Mouse (Mus musculus) erythroid progenitor cell, adult 5-6 weeks (primary cell): Measurements from ENCODE around the gene Arhgap45. TPM values are rescaled to one million over a fixed set of nuclear protein-coding genes. Genes with fewer than 3 reads are reported as not detected.
A peak's percentile ranks its signal among the peaks of the same experiment; 100 is the strongest.

ENCODE experiments used
- ATAC-seq: replicated peaks from 2 replicates; pipeline ENCODE4 v1.8.0; 2016; ENCODE audit warnings: moderate number of reproducible peaks, mild to moderate bottlenecking, moderate TSS enrichment, inconsistent platforms; ENCODE audit not compliant: poor library complexity, low FRiP score, severe bottlenecking
- total RNA-seq, 2 experiments: library from RNA; stranded (forward) in 1 of 2; stranded (reverse) in 1 of 2; fragments of 150-400 nt in 1 of 2; fragments of 186-747, 209-891 nt in 1 of 2; gene quantifications; 2 replicates each; pipeline versions ENCODE4 v1.2.3 to v1.2.4; 2015 to 2017; ENCODE audit warnings: low replicate concordance in 2 of 2

The Arhgap45 gene
- total RNA-seq, 2 experiments from 2014 or later = 16.0 to 23.9 TPM

- peak; percentile 52 for ATAC-seq
These were observed 30.1 kb upstream of the Arhgap45 start for GRCm38 (mm10) chr10:79986232-79986878.

- peak; percentile 31 for ATAC-seq
These were observed 29.5 kb upstream of the Arhgap45 start for GRCm38 (mm10) chr10:79986963-79987362.

- no peak for ATAC-seq
These were observed 28.5 kb upstream of the Arhgap45 start for GRCm38 (mm10) chr10:79987771-79988505.

GRCm38 (mm10) chr10:79988506-79989271 is 27.8 kb upstream of the Arhgap45 start, which contains the start of gene Cnn2:
Gene Cnn2, plus strand, starts transcription at chr10:79988584.
- ATAC-seq = no peak

GRCm38 (mm10) chr10:79989272-79989786 is 27.1 kb upstream of the Arhgap45 start:
- no peak for ATAC-seq

- no peak for ATAC-seq
These were observed 26.6 kb upstream of the Arhgap45 start for GRCm38 (mm10) chr10:79989870-79990269.

- ATAC-seq = no peak
These were observed 25.4 kb upstream of the Arhgap45 start for GRCm38 (mm10) chr10:79991099-79991498.

GRCm38 (mm10) chr10:79991548-79991947 is 24.9 kb upstream of the Arhgap45 start:
- ATAC-seq = no peak

GRCm38 (mm10) chr10:79994397-79995115 is 21.9 kb upstream of the Arhgap45 start:
- ATAC-seq = no peak

- ATAC-seq = no peak
These were observed 20.8 kb upstream of the Arhgap45 start for GRCm38 (mm10) chr10:79995636-79996035.

GRCm38 (mm10) chr10:79996272-79997033 is 20.0 kb upstream of the Arhgap45 start, which contains the start of gene Abca7:
Gene Abca7, plus strand, starts transcription at chr10:79996494.
- ATAC-seq = peak; percentile 85

GRCm38 (mm10) chr10:79997034-79997760 is 19.3 kb upstream of the Arhgap45 start:
- peak; percentile 73 for ATAC-seq

- ATAC-seq = peak; percentile 35
These were observed 18.6 kb upstream of the Arhgap45 start for GRCm38 (mm10) chr10:79997819-79998218.

GRCm38 (mm10) chr10:80001945-80002344 is 14.5 kb upstream of the Arhgap45 start:
- no peak for ATAC-seq

- no peak for ATAC-seq
These were observed 13.6 kb upstream of the Arhgap45 start for GRCm38 (mm10) chr10:80002829-80003228.

- peak; percentile 47; the same call in 1 of the 2 replicates for ATAC-seq
These were observed 12.8 kb upstream of the Arhgap45 start for GRCm38 (mm10) chr10:80003374-80004232.

GRCm38 (mm10) chr10:80004233-80004705 is 12.2 kb upstream of the Arhgap45 start:
- no peak for ATAC-seq
